Mouse (Mus musculus) heart, embryonic 11.5 days (tissue): ENCODE data around the gene Lrrc56. TPM values are rescaled to one million over a fixed set of nuclear protein-coding genes. Genes with fewer than 3 reads are reported as not detected.
A peak's percentile ranks its signal among the peaks of the same experiment; 100 is the strongest.
"Not testable (repeated sequence)": the region's sequence is repeated elsewhere in the genome, so short reads cannot be mapped to it uniquely, and the experiment has no call there.

Experiments used
- ATAC-seq: fragments of 200-750 bp; cut with Nextera tagmentation; replicated peaks from 2 replicates; pipeline ENCODE4 v1.8.0; 2017; ENCODE audit warnings: moderate library complexity; ENCODE audit not compliant: insufficient number of reproducible peaks, low FRiP score, low TSS enrichment
- H3K27ac ChIP-seq: fragments of 300-500 bp; sonication (generic); 2 replicates; pipeline ENCODE4 v1.5.1; 2014; ENCODE audit warnings: mild to moderate bottlenecking, low read depth, low read length
- H3K27me3 ChIP-seq: fragments of 300-500 bp; sonication (generic); 2 replicates; pipeline ENCODE4 v1.6.1; 2014; ENCODE audit warnings: mild to moderate bottlenecking, low read length, mixed read lengths; ENCODE audit not compliant: control insufficient read depth, insufficient read depth
- H3K36me3 ChIP-seq: fragments of 300-500 bp; sonication (generic); 2 replicates; pipeline ENCODE4 v1.6.1; 2014; ENCODE audit warnings: mild to moderate bottlenecking, low read length, moderate library complexity, mixed read lengths; ENCODE audit not compliant: control insufficient read depth, insufficient read depth
- H3K4me1 ChIP-seq: fragments of 300-500 bp; sonication (generic); 2 replicates; pipeline ENCODE4 v1.6.1; 2014; ENCODE audit warnings: low read length; ENCODE audit not compliant: control insufficient read depth, insufficient read depth
- H3K4me2 ChIP-seq: fragments of 300-500 bp; sonication (generic); 2 replicates; pipeline ENCODE4 v1.6.1; 2014; ENCODE audit warnings: mild to moderate bottlenecking, moderate library complexity
- H3K4me3 ChIP-seq: fragments of 300-500 bp; sonication (generic); 2 replicates; pipeline ENCODE4 v1.5.1; 2014; ENCODE audit warnings: low read depth, low read length
- H3K9ac ChIP-seq: fragments of 300-500 bp; sonication (generic); 2 replicates; pipeline ENCODE4 v1.6.1; 2014; ENCODE audit warnings: mild to moderate bottlenecking, low read depth, low read length, moderate library complexity
- H3K9me3 ChIP-seq: fragments of 300-500 bp; sonication (generic); replicated peaks from 2 replicates; pipeline ENCODE4 v1.6.1; 2016; ENCODE audit warnings: low read length; ENCODE audit not compliant: control insufficient read depth
- WGBS: fragments of 180-500 bp; shearing (Covaris S2); extraction: QIAGEN DNeasy Blood & Tissue Kit; methylation state at CpG from one replicate; pipeline ENCODE4 v1.1.7; 2014; ENCODE audit not compliant: insufficient replicate concordance; 5-methylcytosine and 5-hydroxymethylcytosine counted together
- microRNA counts: library from miRNA; unstranded; fragments of <30 nt; microRNA quantifications from one replicate; lab custom pipeline; 2015
- microRNA-seq: library from miRNA; unstranded; fragments of <30 nt; microRNA quantifications from one replicate; pipeline ENCODE4, GENCODE M21; 2016; ENCODE audit warnings: borderline number of aligned reads
- polyA plus RNA-seq: library from polyadenylated mRNA; unstranded; fragments of >200 nt; fragmentation: Nextera tagmentation; extraction: Ambion mirVana; gene quantifications from 2 replicates; pipeline ENCODE4 v1.2.1, GENCODE M21; 2014

Gene Lrrc56
- polyA plus RNA-seq, 1 experiment from 2014 or later, result 1.6 TPM

GRCm38 (mm10) chr7:141250486-141250885 is 56.5 kb downstream of the Lrrc56 start:
- 95% methylated on average over 4 of the region's 4 CpGs for WGBS
- not testable (repeated sequence) for ATAC-seq, H3K4me3 ChIP-seq, H3K4me2 ChIP-seq, H3K9me3 ChIP-seq, H3K4me1 ChIP-seq, H3K9ac ChIP-seq, H3K27ac ChIP-seq, H3K27me3 ChIP-seq
- peaks cover 37% of the 10 kb centered on the region for H3K36me3 ChIP-seq

- Histone ChIP-seq H3K4me3 (no peak overlapping the region), H3K27ac (no peak overlapping the region), H3K9ac (no peak overlapping the region), H3K4me2 (no peak overlapping the region), H3K36me3 (peaks cover 59% of the 10 kb centered on the region), H3K9me3 (no peaks in the 10 kb centered on the region), H3K27me3 (no peaks in the 10 kb centered on the region), H3K4me1 (no peaks in the 10 kb centered on the region)
- no peak for ATAC-seq
- 93% methylated on average over 10 of the region's 10 CpGs for WGBS
Measured at GRCm38 (mm10) chr7:141256159-141256558, 62.2 kb downstream of the Lrrc56 start.

MicroRNAs within 50 kb of the gene (microRNA counts, 519-probe panel; counts per million panel counts)
- microRNA mmu-miR-210 (lab: Ali Mortazavi, UCI), result 5,928 counts per million, percentile 71 among the panel's probes with 10 or more counts

Small RNA genes lying within 50 kb of the gene (microRNA-seq; reads per million reads assigned to microRNA genes)
- gene Mir210, result 1,356 reads per million, percentile 86 among the genes with 10 or more reads in this experiment

Other genes with a start within 250 kb of the Lrrc56 start
- 0.34 TPM in 1 of 2 replicates, not detected in the other for gene Ifitm5, start 243.9 kb upstream of the Lrrc56 start, polyA plus RNA-seq
- 0.46 TPM in 1 of 2 replicates, not detected in the other for gene Gm45717, start 238.2 kb upstream of the Lrrc56 start, polyA plus RNA-seq
- gene Ifitm2, start 238.2 kb upstream of the Lrrc56 start, polyA plus RNA-seq, result 420 and 429 TPM in 2 replicates
- 4.8 and 7.6 TPM in 2 replicates for gene Ifitm1, start 226.9 kb upstream of the Lrrc56 start, polyA plus RNA-seq
- gene Ifitm3, start 183.4 kb upstream of the Lrrc56 start, polyA plus RNA-seq, result 32.5 and 36.2 TPM in 2 replicates
- gene Ifitm6, start 176.2 kb upstream of the Lrrc56 start, polyA plus RNA-seq, result 0.26 TPM in 1 of 2 replicates, not detected in the other
- gene Gm17387, start 165.0 kb upstream of the Lrrc56 start, polyA plus RNA-seq, result not detected in 2 replicates
- gene B4galnt4, start 133.1 kb upstream of the Lrrc56 start, polyA plus RNA-seq, result 1.4 and 2.6 TPM in 2 replicates
- 0.67 and 0.68 TPM in 2 replicates for gene Pkp3, start 115.9 kb upstream of the Lrrc56 start, polyA plus RNA-seq
- gene Sigirr, start 93.6 kb upstream of the Lrrc56 start, polyA plus RNA-seq, result 2.3 and 3.0 TPM in 2 replicates
- 0.31 TPM in 1 of 2 replicates, not detected in the other for gene Ano9, start 76.4 kb upstream of the Lrrc56 start, polyA plus RNA-seq
- 65.0 and 71.2 TPM in 2 replicates for gene Ptdss2, start 71.8 kb upstream of the Lrrc56 start, polyA plus RNA-seq
- 95.3 and 103 TPM in 2 replicates for gene Rnh1, start 21.3 kb upstream of the Lrrc56 start, polyA plus RNA-seq
- 73.1 and 80.9 TPM in 2 replicates for gene Hras, start 152 bp upstream of the Lrrc56 start, polyA plus RNA-seq
- 0.46 and 0.99 TPM in 2 replicates for gene Lmntd2, start 19.9 kb downstream of the Lrrc56 start, polyA plus RNA-seq
- gene Rassf7, start 21.7 kb downstream of the Lrrc56 start, polyA plus RNA-seq, result 14.3 and 17.5 TPM in 2 replicates
- gene Phrf1, start 34.6 kb downstream of the Lrrc56 start, polyA plus RNA-seq, result 50.2 and 51.1 TPM in 2 replicates
- 0.99 and 1.2 TPM in 2 replicates for gene Irf7, start 72.3 kb downstream of the Lrrc56 start, polyA plus RNA-seq
- gene Cdhr5, start 82.6 kb downstream of the Lrrc56 start, polyA plus RNA-seq, result not detected in 2 replicates
- gene Sct, start 85.0 kb downstream of the Lrrc56 start, polyA plus RNA-seq, result 2.2 and 3.0 TPM in 2 replicates
- gene Drd4, start 97.8 kb downstream of the Lrrc56 start, polyA plus RNA-seq, result 0.10 and 0.17 TPM in 2 replicates
- gene Deaf1, start 133.5 kb downstream of the Lrrc56 start, polyA plus RNA-seq, result 40.2 and 42.5 TPM in 2 replicates
- gene Tmem80, start 133.6 kb downstream of the Lrrc56 start, polyA plus RNA-seq, result 17.9 and 23.6 TPM in 2 replicates
- 0.51 and 0.82 TPM in 2 replicates for gene Eps8l2, start 144.7 kb downstream of the Lrrc56 start, polyA plus RNA-seq
- 288 and 291 TPM in 2 replicates for gene Taldo1, start 198.0 kb downstream of the Lrrc56 start, polyA plus RNA-seq
- 29.3 and 32.2 TPM in 2 replicates for gene Gatd1, start 220.0 kb downstream of the Lrrc56 start, polyA plus RNA-seq
- gene Cend1, start 235.3 kb downstream of the Lrrc56 start, polyA plus RNA-seq, result 7.4 and 9.3 TPM in 2 replicates
- gene Slc25a22, start 243.7 kb downstream of the Lrrc56 start, polyA plus RNA-seq, result 19.4 and 19.7 TPM in 2 replicates
- 9.5 and 9.6 TPM in 2 replicates for gene Pidd1, start 249.9 kb downstream of the Lrrc56 start, polyA plus RNA-seq